Mouse (Mus musculus): ENCODE measurements around the gene Map2k4. TPM values are rescaled to one million over a fixed set of nuclear protein-coding genes. Genes with fewer than 3 reads are reported as not detected.

The Map2k4 gene
- polyA plus RNA-seq, 1 experiment from 2014 or later = 75.0 TPM

DNA sequence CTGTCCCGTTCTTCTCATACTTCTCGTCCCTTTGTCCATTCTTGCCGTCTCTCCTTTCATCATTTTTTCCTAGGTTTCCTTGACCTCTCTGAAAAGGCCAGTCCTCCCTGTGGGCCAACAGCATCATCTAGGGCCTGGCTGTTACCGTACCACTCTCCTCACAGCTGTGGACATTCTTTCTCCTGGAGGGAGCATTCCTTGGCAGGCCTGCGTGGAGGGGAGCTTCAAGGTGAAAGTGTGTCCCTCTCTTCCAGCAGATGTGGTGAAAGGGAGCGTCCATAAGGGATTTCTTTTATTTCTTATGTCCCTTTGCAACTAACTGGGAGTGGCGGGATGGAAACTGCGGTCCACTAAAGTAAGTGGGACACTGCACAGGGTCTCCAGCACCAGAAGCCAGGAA is 134.2 kb downstream of the Map2k4 start:
- Histone ChIP-seq H3K9ac (ENCODE audit: low read length) (no peak overlapping the region), H3K4me1 (replicated peaks; ENCODE audit: control insufficient read depth, insufficient read depth, low read length) (no peaks in the 10 kb centered on the region), H3K27me3 (ENCODE audit: control insufficient read depth, insufficient read depth, low read length) (no peaks in the 10 kb centered on the region), H3K9me3 (ENCODE audit: control insufficient read depth, low read length) (no peaks in the 10 kb centered on the region), H3K4me2 (ENCODE audit: low read depth, low read length, severe bottlenecking) (no peak overlapping the region), H3K27ac (ENCODE audit: low read depth, low read length) (no peak overlapping the region), H3K36me3 (ENCODE audit: control insufficient read depth, insufficient read depth, low read length) (no peaks in the 10 kb centered on the region), H3K4me3 (ENCODE audit: low read depth, low read length) (no peak overlapping the region)
- WGBS = 85% methylated on average over 8 of the region's 8 CpGs
- DNase-seq (ENCODE audit: low spot score) = no peak
- ATAC-seq (replicated peaks; ENCODE audit: low FRiP score) = no peak

DNA sequence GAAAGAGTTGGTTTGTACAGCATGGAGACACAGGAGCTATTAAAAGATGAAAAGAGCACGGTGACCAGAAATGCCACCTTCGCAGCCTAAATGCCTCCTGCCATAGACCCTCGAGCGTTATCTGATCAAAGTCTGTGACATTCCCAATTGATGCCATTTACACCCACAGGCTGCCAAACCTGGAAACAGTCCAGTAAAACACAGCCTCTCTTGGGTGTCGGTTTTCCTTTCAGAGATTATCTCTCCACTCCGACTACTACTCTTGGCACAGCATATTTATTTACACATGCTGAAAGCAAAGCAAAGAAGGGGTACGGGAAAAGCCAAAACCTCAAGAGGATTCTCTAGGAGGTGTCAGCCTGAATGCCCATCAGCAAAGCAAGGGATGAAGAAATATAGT is 136.7 kb downstream of the Map2k4 start:
- Histone ChIP-seq H3K36me3 (ENCODE audit: control insufficient read depth, insufficient read depth, low read length) (no peaks in the 10 kb centered on the region), H3K4me3 (ENCODE audit: low read depth, low read length) (no peak overlapping the region), H3K27ac (ENCODE audit: low read depth, low read length) (no peak overlapping the region), H3K9ac (ENCODE audit: low read length) (no peak overlapping the region), H3K27me3 (ENCODE audit: control insufficient read depth, insufficient read depth, low read length) (no peaks in the 10 kb centered on the region), H3K4me2 (ENCODE audit: low read depth, low read length, severe bottlenecking) (no peak overlapping the region), H3K9me3 (ENCODE audit: control insufficient read depth, low read length) (no peaks in the 10 kb centered on the region), H3K4me1 (replicated peaks; ENCODE audit: control insufficient read depth, insufficient read depth, low read length) (no peaks in the 10 kb centered on the region)
- WGBS = 84% methylated on average over 7 of the region's 7 CpGs
- no peak for DNase-seq (ENCODE audit: low spot score)
- ATAC-seq (replicated peaks; ENCODE audit: low FRiP score) = no peak

- DNase-seq (ENCODE audit: low spot score) = no peak
- H3K27ac ChIP-seq (ENCODE audit: low read depth, low read length) = no peak overlapping the region
- H3K4me1 ChIP-seq (replicated peaks; ENCODE audit: control insufficient read depth, insufficient read depth, low read length) = no peaks in the 10 kb centered on the region
- ATAC-seq (replicated peaks; ENCODE audit: low FRiP score) = no peak
- no peak overlapping the region for H3K4me2 ChIP-seq (ENCODE audit: low read depth, low read length, severe bottlenecking)
- WGBS = 74% methylated on average over 4 of the region's 4 CpGs
- H3K9me3 ChIP-seq (ENCODE audit: control insufficient read depth, low read length) = no peaks in the 10 kb centered on the region
- no peaks in the 10 kb centered on the region for H3K27me3 ChIP-seq (ENCODE audit: control insufficient read depth, insufficient read depth, low read length)
- H3K36me3 ChIP-seq (ENCODE audit: control insufficient read depth, insufficient read depth, low read length) = no peaks in the 10 kb centered on the region
- H3K4me3 ChIP-seq (ENCODE audit: low read depth, low read length) = no peak overlapping the region
- no peak overlapping the region for H3K9ac ChIP-seq (ENCODE audit: low read length)
Observed at GRCm38 (mm10) chr11:65649956-65650715, 138.0 kb downstream of the Map2k4 start.

GRCm38 (mm10) chr11:65649469-65649868 is 138.6 kb downstream of the Map2k4 start:
- 89% methylated on average over 4 of the region's 4 CpGs for WGBS
- Histone ChIP-seq H3K4me3 (ENCODE audit: low read depth, low read length) (no peak overlapping the region), H3K9me3 (ENCODE audit: control insufficient read depth, low read length) (no peaks in the 10 kb centered on the region), H3K4me1 (replicated peaks; ENCODE audit: control insufficient read depth, insufficient read depth, low read length) (no peaks in the 10 kb centered on the region), H3K27me3 (ENCODE audit: control insufficient read depth, insufficient read depth, low read length) (no peaks in the 10 kb centered on the region), H3K27ac (ENCODE audit: low read depth, low read length) (0 out of 2 replicates have a peak overlapping the region, but pooled peaks have one; percentile 12), H3K9ac (ENCODE audit: low read length) (no peak overlapping the region), H3K36me3 (ENCODE audit: control insufficient read depth, insufficient read depth, low read length) (no peaks in the 10 kb centered on the region), H3K4me2 (ENCODE audit: low read depth, low read length, severe bottlenecking) (no peak overlapping the region)
- DNase-seq (ENCODE audit: low spot score) (no peak), ATAC-seq (replicated peaks; ENCODE audit: low FRiP score) (no peak)

DNA sequence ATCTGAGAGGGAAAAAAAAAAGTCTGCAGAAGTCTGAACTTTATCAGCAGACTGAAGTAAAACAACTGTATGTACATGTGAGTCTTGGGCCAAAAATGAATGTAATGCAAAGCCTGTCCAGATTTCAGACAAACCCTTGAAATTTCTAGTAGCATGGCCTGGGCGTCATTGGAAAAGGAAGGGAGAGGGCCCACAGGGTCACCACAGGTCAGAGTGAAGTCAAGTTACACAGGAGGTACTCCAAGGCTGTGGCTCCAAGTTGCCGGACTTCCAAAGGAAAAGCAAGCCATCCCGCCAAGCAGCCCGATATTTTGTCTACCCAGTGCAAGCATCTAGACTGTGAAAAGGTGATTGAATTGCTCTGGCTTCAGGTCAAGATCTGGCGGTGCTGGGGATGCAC is 141.8 kb downstream of the Map2k4 start:
- no peaks in the 10 kb centered on the region for H3K27me3 ChIP-seq (ENCODE audit: control insufficient read depth, insufficient read depth, low read length)
- 89% methylated on average over 5 of the region's 5 CpGs for WGBS
- no peaks in the 10 kb centered on the region for H3K4me1 ChIP-seq (replicated peaks; ENCODE audit: control insufficient read depth, insufficient read depth, low read length)
- H3K27ac ChIP-seq (ENCODE audit: low read depth, low read length) = no peak overlapping the region
- no peaks in the 10 kb centered on the region for H3K36me3 ChIP-seq (ENCODE audit: control insufficient read depth, insufficient read depth, low read length)
- DNase-seq (ENCODE audit: low spot score) = no peak
- no peaks in the 10 kb centered on the region for H3K9me3 ChIP-seq (ENCODE audit: control insufficient read depth, low read length)
- no peak overlapping the region for H3K4me3 ChIP-seq (ENCODE audit: low read depth, low read length)
- no peak overlapping the region for H3K4me2 ChIP-seq (ENCODE audit: low read depth, low read length, severe bottlenecking)
- no peak overlapping the region for H3K9ac ChIP-seq (ENCODE audit: low read length)
- ATAC-seq (replicated peaks; ENCODE audit: low FRiP score) = no peak

DNA sequence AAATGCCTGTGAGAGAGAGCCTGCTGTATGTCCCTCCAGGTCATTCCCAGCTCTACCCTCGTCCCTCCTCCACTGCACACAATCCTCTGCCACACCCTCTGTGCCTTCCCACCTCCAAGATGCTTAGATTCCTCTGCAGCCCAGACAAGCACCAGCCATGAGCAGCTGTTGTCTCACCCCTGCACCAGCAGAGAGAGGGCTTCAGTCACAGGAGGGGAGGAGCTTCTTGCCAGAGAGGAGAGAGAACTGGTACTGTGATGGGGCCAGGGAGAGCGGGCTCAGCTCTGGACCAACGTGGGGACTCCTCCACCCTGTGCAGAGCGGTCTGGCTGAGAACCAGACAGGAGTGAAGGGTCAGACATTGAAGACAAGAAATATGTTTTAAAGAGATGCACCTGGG is 143.6 kb downstream of the Map2k4 start:
- ATAC-seq (replicated peaks; ENCODE audit: low FRiP score) = no peak
- no peaks in the 10 kb centered on the region for H3K36me3 ChIP-seq (ENCODE audit: control insufficient read depth, insufficient read depth, low read length)
- H3K4me2 ChIP-seq (ENCODE audit: low read depth, low read length, severe bottlenecking) = no peak overlapping the region
- no peak overlapping the region for H3K27ac ChIP-seq (ENCODE audit: low read depth, low read length)
- no peak for DNase-seq (ENCODE audit: low spot score)
- no peaks in the 10 kb centered on the region for H3K27me3 ChIP-seq (ENCODE audit: control insufficient read depth, insufficient read depth, low read length)
- no peak overlapping the region for H3K4me3 ChIP-seq (ENCODE audit: low read depth, low read length)
- no peak overlapping the region for H3K9ac ChIP-seq (ENCODE audit: low read length)
- no peaks in the 10 kb centered on the region for H3K4me1 ChIP-seq (replicated peaks; ENCODE audit: control insufficient read depth, insufficient read depth, low read length)
- 62% methylated on average over 4 of the region's 4 CpGs for WGBS
- no peaks in the 10 kb centered on the region for H3K9me3 ChIP-seq (ENCODE audit: control insufficient read depth, low read length)

- H3K27ac ChIP-seq (ENCODE audit: low read depth, low read length) = no peak overlapping the region
- DNase-seq (ENCODE audit: low spot score) = no peak
- no peaks in the 10 kb centered on the region for H3K4me1 ChIP-seq (replicated peaks; ENCODE audit: control insufficient read depth, insufficient read depth, low read length)
- no peak for ATAC-seq (replicated peaks; ENCODE audit: low FRiP score)
- H3K4me2 ChIP-seq (ENCODE audit: low read depth, low read length, severe bottlenecking) = no peak overlapping the region
- H3K9me3 ChIP-seq (ENCODE audit: control insufficient read depth, low read length) = no peaks in the 10 kb centered on the region
- H3K27me3 ChIP-seq (ENCODE audit: control insufficient read depth, insufficient read depth, low read length) = no peaks in the 10 kb centered on the region
- H3K36me3 ChIP-seq (ENCODE audit: control insufficient read depth, insufficient read depth, low read length) = no peaks in the 10 kb centered on the region
- no peak overlapping the region for H3K4me3 ChIP-seq (ENCODE audit: low read depth, low read length)
- 86% methylated on average over 6 of the region's 6 CpGs for WGBS
- no peak overlapping the region for H3K9ac ChIP-seq (ENCODE audit: low read length)
Observed at GRCm38 (mm10) chr11:65640261-65640660, 147.8 kb downstream of the Map2k4 start.

MicroRNAs within 50 kb of the gene (microRNA counts, 519-probe panel; counts per million panel counts)
- microRNA mmu-miR-744 = 31.2 counts per million

Small RNAs within 50 kb of the gene (microRNA-seq; reads per million reads assigned to microRNA genes)
- gene Mir744 (ENCODE audit: insufficient number of aligned reads) = 15,810 reads per million, percentile 96 among the genes with 10 or more reads in this experiment

Other genes starting within 250 kb of the Map2k4 start
- gene Zkscan6, start 18.9 kb upstream of the Map2k4 start, polyA plus RNA-seq (2014; fragmentation: Nextera tagmentation; extraction: Ambion mirVana) = 13.3 and 15.0 TPM in 2 replicates

Data from forebrain, embryonic 11.5 days (tissue).